Mouse (Mus musculus): ENCODE data around the gene Clstn2.
A peak's percentile ranks its signal among the peaks of the same experiment; 100 is the strongest.

Gene Clstn2

GRCm38 (mm10) chr9:97672681-97673080 is 360.3 kb downstream of the Clstn2 start:
- DNase-seq: no peak

GRCm38 (mm10) chr9:97672224-97672623 is 360.8 kb downstream of the Clstn2 start:
- DNase-seq: no peak

GRCm38 (mm10) chr9:97670666-97671065 is 362.3 kb downstream of the Clstn2 start:
- DNase-seq: peak; percentile 27 to 47

- DNase-seq: no peak
Observed at GRCm38 (mm10) chr9:97660989-97661388, 372.0 kb downstream of the Clstn2 start.

GRCm38 (mm10) chr9:97658736-97659135 is 374.2 kb downstream of the Clstn2 start:
- DNase-seq: no peak

GRCm38 (mm10) chr9:97648409-97648808 is 384.6 kb downstream of the Clstn2 start:
- no peak for DNase-seq

- no peak for DNase-seq
Observed at GRCm38 (mm10) chr9:97645746-97646145, 387.2 kb downstream of the Clstn2 start.

GRCm38 (mm10) chr9:97642396-97642795 is 390.6 kb downstream of the Clstn2 start:
- DNase-seq: no peak

- peak; percentile 6 to 26 for DNase-seq
Observed at GRCm38 (mm10) chr9:97639967-97640549, 392.9 kb downstream of the Clstn2 start.

GRCm38 (mm10) chr9:97638683-97639354 is 394.2 kb downstream of the Clstn2 start:
- DNase-seq: no peak

- DNase-seq: no peak
Observed at GRCm38 (mm10) chr9:97635351-97635750, 397.6 kb downstream of the Clstn2 start.

- DNase-seq: no peak
Observed at GRCm38 (mm10) chr9:97634831-97635230, 398.1 kb downstream of the Clstn2 start.

GRCm38 (mm10) chr9:97629180-97629579 is 403.8 kb downstream of the Clstn2 start:
- DNase-seq: no peak

GRCm38 (mm10) chr9:97628361-97628908 is 404.5 kb downstream of the Clstn2 start:
- no peak for DNase-seq

- no peak for DNase-seq
Observed at GRCm38 (mm10) chr9:97627916-97628315, 405.1 kb downstream of the Clstn2 start.

- no peak for DNase-seq
Observed at GRCm38 (mm10) chr9:97610566-97610965, 422.4 kb downstream of the Clstn2 start.

- no peak for DNase-seq
Observed at GRCm38 (mm10) chr9:97603729-97604128, 429.3 kb downstream of the Clstn2 start.

GRCm38 (mm10) chr9:97602476-97602875 is 430.5 kb downstream of the Clstn2 start:
- no peak for DNase-seq

GRCm38 (mm10) chr9:97599006-97599405 is 434.0 kb downstream of the Clstn2 start:
- DNase-seq: no peak

- DNase-seq: no peak
Observed at GRCm38 (mm10) chr9:97590712-97591111, 442.3 kb downstream of the Clstn2 start.

- no peak for DNase-seq
Observed at GRCm38 (mm10) chr9:97570881-97571280, 462.1 kb downstream of the Clstn2 start.

- no peak for DNase-seq
Observed at GRCm38 (mm10) chr9:97563121-97563520, 469.9 kb downstream of the Clstn2 start.

- no peak for DNase-seq
Observed at GRCm38 (mm10) chr9:97544359-97544758, 488.6 kb downstream of the Clstn2 start.

GRCm38 (mm10) chr9:97541419-97541818 is 491.6 kb downstream of the Clstn2 start:
- DNase-seq: no peak

Measured in lung, adult 18-20 months (tissue).